ENCODE assay signal across 15 mouse cellular contexts in the genomic region with DNA sequence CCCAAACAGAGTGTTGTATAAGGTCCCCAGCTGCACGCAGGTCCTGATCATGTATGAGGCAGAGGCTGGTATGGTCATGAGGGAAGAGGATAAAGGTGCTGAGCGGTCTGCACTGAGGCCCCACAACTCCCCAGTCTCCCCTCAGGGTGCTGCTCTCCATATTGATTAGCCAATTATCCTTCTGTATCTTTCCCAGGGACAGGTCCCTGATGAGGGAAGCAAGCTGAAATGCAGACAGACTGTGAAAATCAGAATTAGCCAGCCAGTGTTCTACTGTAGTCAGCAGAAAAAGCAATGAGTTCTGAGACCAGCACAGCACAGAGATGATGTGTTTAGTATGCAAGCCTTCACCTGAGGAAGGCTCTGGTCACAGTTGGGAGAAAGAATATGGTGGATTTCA.
DNase-seq lines count a peak whose midpoint lies in the region; ATAC-seq and TF ChIP-seq lines count a peak whose summit lies in the region.
"Had no signal": no experiment of that assay in that cellular context is flagged by ENCODE, and none has a peak within 500 bp of the region (broad histone marks: within the 10 kb centered on the region; RNA-seq: fewer than 3 reads in every experiment).

No protein-coding gene starts in this region.

- peaks cover 19% of the 10 kb centered on the region for H3K36me3 ChIP-seq in forebrain, embryonic 14.5 days (ENCODE audit: control insufficient read depth, insufficient read depth, low read length)
- H3K36me3 ChIP-seq in hindbrain, embryonic 16.5 days (ENCODE audit: control insufficient read depth, insufficient read depth, low read length): no peaks in the 10 kb centered on the region
- H3K36me3 ChIP-seq in neural tube, embryonic 13.5 days: peaks cover 11% of the 10 kb centered on the region; the same call in 1 of the 2 replicates
- H3K36me3 ChIP-seq: liver, embryonic 15.5 days had no signal

- 65% methylated on average over 2 of the region's 2 CpGs for WGBS in forebrain, embryonic 14.5 days
- WGBS in hindbrain, embryonic 16.5 days: 40% methylated on average over 2 of the region's 2 CpGs
- 43% methylated on average over 2 of the region's 2 CpGs for WGBS in neural tube, embryonic 13.5 days

- ATAC-seq in forebrain, embryonic 14.5 days: no peak
- peak; percentile 71 for ATAC-seq in hindbrain, embryonic 16.5 days
- peak; percentile 68; the same call in 1 of the 2 replicates for ATAC-seq in neural tube, embryonic 13.5 days (ENCODE audit: low read depth)
- ATAC-seq: inflammation-experienced regulatory T-cells, adult 6 months; lung, postnatal 0 days had no signal

- DNase-seq in gastrocnemius, adult 2 months: no peak
- no peak for DNase-seq in gastrocnemius, postnatal 25 days
- DNase-seq in forebrain, embryonic 14.5 days (ENCODE audit: low spot score): peak; percentile 8
- no peak for DNase-seq in right cerebral cortex, postnatal 10 days (ENCODE audit: low spot score in 2 of 2)
- no peak for DNase-seq in urinary bladder, postnatal 10 days (ENCODE audit: low spot score)
- DNase-seq: adrenal gland, postnatal 14 days; cerebellum, adult 18-20 months; kidney, adult 8-10 months; thymus, postnatal 14 days had no signal

- peaks cover 5% of the 10 kb centered on the region; the same call in 1 of the 2 replicates for H3K4me1 ChIP-seq in forebrain, embryonic 14.5 days (ENCODE audit: control insufficient read depth, insufficient read depth, low read length)
- peaks cover 21% of the 10 kb centered on the region for H3K4me1 ChIP-seq in hindbrain, embryonic 16.5 days (ENCODE audit: control insufficient read depth, insufficient read depth, low read depth, low read length)
- H3K4me1 ChIP-seq in neural tube, embryonic 13.5 days (replicated peaks): peaks cover 27% of the 10 kb centered on the region
- H3K4me1 ChIP-seq: liver, embryonic 15.5 days; megakaryocyte, embryonic 14.5 days had no signal

- no peaks in the 10 kb centered on the region for H3K27me3 ChIP-seq in forebrain, embryonic 14.5 days (replicated peaks; ENCODE audit: control insufficient read depth, insufficient read depth, low read length)
- no peaks in the 10 kb centered on the region for H3K27me3 ChIP-seq in hindbrain, embryonic 16.5 days (replicated peaks; ENCODE audit: control insufficient read depth, insufficient read depth, low read length)
- H3K27me3 ChIP-seq in neural tube, embryonic 13.5 days: no peaks in the 10 kb centered on the region
- H3K27me3 ChIP-seq: liver, embryonic 15.5 days; megakaryocyte, embryonic 14.5 days had no signal

- peak overlapping the region; percentile 13; the same call in 1 of the 2 replicates for H3K9ac ChIP-seq in forebrain, embryonic 14.5 days (ENCODE audit: low read length)
- no peak overlapping the region for H3K9ac ChIP-seq in hindbrain, embryonic 16.5 days (ENCODE audit: low read depth, low read length)
- H3K9ac ChIP-seq in neural tube, embryonic 13.5 days: no peak overlapping the region; the same call in 1 of the 2 replicates
- H3K9ac ChIP-seq: liver, embryonic 15.5 days had no signal

- no peak for TF ChIP-seq CTCF in gastrocnemius, adult 2 months (IDR thresholded peaks at IDR 0.05)

- peak overlapping the region; percentile 83 for H3K27ac ChIP-seq in gastrocnemius, adult 2 months
- peak overlapping the region; percentile 40; the same call in 1 of the 2 replicates for H3K27ac ChIP-seq in forebrain, embryonic 14.5 days (ENCODE audit: low read depth, low read length)
- peak overlapping the region; percentile 78 for H3K27ac ChIP-seq in hindbrain, embryonic 16.5 days (ENCODE audit: low read depth, low read length)
- H3K27ac ChIP-seq in neural tube, embryonic 13.5 days (replicated peaks): peak overlapping the region; percentile 87
- H3K27ac ChIP-seq: liver, embryonic 15.5 days had no signal

- no peak overlapping the region for H3K4me3 ChIP-seq in gastrocnemius, adult 2 months
- no peak overlapping the region for H3K4me3 ChIP-seq in forebrain, embryonic 14.5 days (ENCODE audit: low read depth, low read length)
- H3K4me3 ChIP-seq in hindbrain, embryonic 16.5 days (ENCODE audit: low read length): no peak overlapping the region
- H3K4me3 ChIP-seq in neural tube, embryonic 13.5 days: no peak overlapping the region
- H3K4me3 ChIP-seq: liver, embryonic 15.5 days; megakaryocyte, embryonic 14.5 days had no signal

- H3K4me2 ChIP-seq in forebrain, embryonic 14.5 days (ENCODE audit: low read length): no peak overlapping the region
- no peak overlapping the region for H3K4me2 ChIP-seq in hindbrain, embryonic 16.5 days (ENCODE audit: low read length)
- no peak overlapping the region for H3K4me2 ChIP-seq in neural tube, embryonic 13.5 days
- H3K4me2 ChIP-seq: liver, embryonic 15.5 days had no signal

- no peaks in the 10 kb centered on the region for H3K9me3 ChIP-seq in forebrain, embryonic 14.5 days (replicated peaks; ENCODE audit: control insufficient read depth, low read length)
- no peaks in the 10 kb centered on the region for H3K9me3 ChIP-seq in hindbrain, embryonic 16.5 days (ENCODE audit: control insufficient read depth, low read length)
- no peaks in the 10 kb centered on the region for H3K9me3 ChIP-seq in neural tube, embryonic 13.5 days
- H3K9me3 ChIP-seq: liver, embryonic 15.5 days; megakaryocyte, embryonic 14.5 days had no signal

- intact Hi-C loops in gastrocnemius, adult 2 months (cut with DNase I): no loop called here
